13 mouse cellular contexts compared by ENCODE assay signal in the genomic region with DNA sequence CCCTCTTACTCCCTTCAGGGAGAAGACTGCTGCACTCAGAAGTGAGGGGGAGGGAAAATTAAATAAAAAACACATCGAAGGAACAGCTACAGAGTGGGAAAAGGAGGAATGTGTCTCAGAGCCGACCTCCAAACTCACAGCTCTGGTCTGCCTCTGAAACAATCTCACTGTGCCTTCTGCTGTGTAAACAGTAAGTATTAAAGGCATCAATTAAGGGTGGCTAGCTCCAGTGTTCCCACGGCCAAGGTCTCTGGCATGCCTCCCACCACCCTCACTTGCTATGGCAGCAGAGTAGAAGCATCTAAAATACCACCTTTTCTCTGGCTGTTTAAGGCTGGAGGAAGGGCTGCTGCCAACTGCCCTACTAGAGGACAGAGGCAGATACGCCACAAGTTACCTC.
DNase-seq lines count a peak whose midpoint lies in the region; ATAC-seq and TF ChIP-seq lines count a peak whose summit lies in the region.
"Had no signal": no experiment of that assay in that cellular context is flagged by ENCODE, and none has a peak within 500 bp of the region (broad histone marks: within the 10 kb centered on the region; RNA-seq: fewer than 3 reads in every experiment).

No protein-coding gene starts in this region.

- H3K36me3 ChIP-seq in midbrain, postnatal 0 days (ENCODE audit: insufficient read depth, low read length), result no peaks in the 10 kb centered on the region
- H3K36me3 ChIP-seq in midbrain, embryonic 11.5 days (ENCODE audit: control insufficient read depth, insufficient read depth, low read length), result no peaks in the 10 kb centered on the region
- no peaks in the 10 kb centered on the region for H3K36me3 ChIP-seq in heart, adult 2 months (ENCODE audit: control insufficient read depth, insufficient read depth, low read length)
- H3K36me3 ChIP-seq: embryonic facial prominence, embryonic 10.5 days; kidney, embryonic 15.5 days had no signal

- H3K27ac ChIP-seq in midbrain, postnatal 0 days (ENCODE audit: low read depth, low read length), result no peak overlapping the region
- no peak overlapping the region for H3K27ac ChIP-seq in midbrain, embryonic 11.5 days (ENCODE audit: low read depth, low read length)
- H3K27ac ChIP-seq in heart, adult 2 months, result no peak overlapping the region
- H3K27ac ChIP-seq: embryonic facial prominence, embryonic 10.5 days; kidney, embryonic 15.5 days had no signal

- WGBS in midbrain, postnatal 0 days, result 50% methylated on average over 4 of the region's 4 CpGs
- WGBS in midbrain, embryonic 11.5 days, result 72% methylated on average over 4 of the region's 4 CpGs
- WGBS in heart, adult 2 months, result 61% methylated on average over 4 of the region's 4 CpGs

- no peaks in the 10 kb centered on the region for H3K9me3 ChIP-seq in midbrain, postnatal 0 days (ENCODE audit: low read length)
- no peaks in the 10 kb centered on the region for H3K9me3 ChIP-seq in midbrain, embryonic 11.5 days (ENCODE audit: control insufficient read depth, low read length)
- H3K9me3 ChIP-seq: embryonic facial prominence, embryonic 10.5 days; kidney, embryonic 15.5 days had no signal

- H3K4me3 ChIP-seq in midbrain, postnatal 0 days (ENCODE audit: low read depth, low read length), result no peak overlapping the region
- no peak overlapping the region for H3K4me3 ChIP-seq in midbrain, embryonic 11.5 days (ENCODE audit: low read depth, low read length)
- H3K4me3 ChIP-seq in heart, adult 2 months, result no peak overlapping the region
- H3K4me3 ChIP-seq: embryonic facial prominence, embryonic 10.5 days; kidney, embryonic 15.5 days had no signal

- H3K4me2 ChIP-seq in midbrain, postnatal 0 days (ENCODE audit: low read depth, low read length, poor library complexity, severe bottlenecking), result no peak overlapping the region
- H3K4me2 ChIP-seq in midbrain, embryonic 11.5 days, result no peak overlapping the region
- H3K4me2 ChIP-seq: kidney, embryonic 15.5 days had no signal

- no peak overlapping the region for H3K9ac ChIP-seq in midbrain, postnatal 0 days (replicated peaks; ENCODE audit: low read length, poor library complexity, severe bottlenecking)
- H3K9ac ChIP-seq in midbrain, embryonic 11.5 days (ENCODE audit: low read length), result no peak overlapping the region
- H3K9ac ChIP-seq in heart, adult 2 months (ENCODE audit: low read depth, low read length), result no peak overlapping the region
- H3K9ac ChIP-seq: kidney, embryonic 15.5 days had no signal

- peak; percentile 55 to 73 for DNase-seq in cerebellum, postnatal 10 days
- no peak for DNase-seq in cerebellum, adult 11-12 months
- peak; percentile 55 for DNase-seq in midbrain, postnatal 0 days (ENCODE audit: low spot score)
- no peak for DNase-seq in midbrain, embryonic 11.5 days (ENCODE audit: low spot score, missing footprints)
- peak; percentile 22 to 40 for DNase-seq in left cerebral cortex, adult 9 months (ENCODE audit: low spot score in 2 of 2)
- peak; percentile 34 to 39 for DNase-seq in right cerebral cortex, postnatal 36 days (ENCODE audit: low spot score in 2 of 2)
- no peak for DNase-seq in heart, adult 2 months
- DNase-seq in urinary bladder, adult 2 months (ENCODE audit: low spot score), result no peak
- DNase-seq: adrenal gland, postnatal 25 days; cerebellum, adult 8-10 months; heart, postnatal 36 days had no signal

- intact Hi-C loops in heart, adult 2 months (cut with DNase I), result no loop called here

- H3K79me2 ChIP-seq in heart, adult 2 months (replicated peaks; ENCODE audit: control insufficient read depth, insufficient read depth, low read length), result no peaks in the 10 kb centered on the region

- TF ChIP-seq CTCF in midbrain, postnatal 0 days (IDR thresholded peaks at IDR 0.05), result no peak
- no peak for TF ChIP-seq CTCF in heart, adult 2 months (IDR thresholded peaks at IDR 0.05)

- H3K4me1 ChIP-seq in midbrain, postnatal 0 days (ENCODE audit: insufficient read depth, low read length), result peaks cover 10% of the 10 kb centered on the region; the same call in 1 of the 2 replicates
- H3K4me1 ChIP-seq in midbrain, embryonic 11.5 days (ENCODE audit: control insufficient read depth, insufficient read depth, low read length), result no peaks in the 10 kb centered on the region
- peaks cover 1% of the 10 kb centered on the region; the same call in 1 of the 2 replicates for H3K4me1 ChIP-seq in heart, adult 2 months (ENCODE audit: control insufficient read depth, insufficient read depth, low read length)
- H3K4me1 ChIP-seq: embryonic facial prominence, embryonic 10.5 days; kidney, embryonic 15.5 days had no signal

- no peaks in the 10 kb centered on the region for H3K27me3 ChIP-seq in midbrain, postnatal 0 days (ENCODE audit: insufficient read depth, low read length)
- H3K27me3 ChIP-seq in midbrain, embryonic 11.5 days (ENCODE audit: control insufficient read depth, insufficient read depth, low read length), result no peaks in the 10 kb centered on the region
- no peaks in the 10 kb centered on the region for H3K27me3 ChIP-seq in heart, adult 2 months (ENCODE audit: control insufficient read depth, insufficient read depth, low read length)
- H3K27me3 ChIP-seq: kidney, embryonic 15.5 days had no signal

- no peak for ATAC-seq in midbrain, postnatal 0 days (ENCODE audit: low FRiP score)
- ATAC-seq in midbrain, embryonic 11.5 days (ENCODE audit: low FRiP score), result no peak

- TF ChIP-seq POLR2A in heart, adult 2 months (IDR thresholded peaks at IDR 0.05; ENCODE audit: insufficient read depth, low read depth, low read length), result no peak

- no peak for TF ChIP-seq EP300 in heart, adult 2 months (IDR thresholded peaks at IDR 0.05; ENCODE audit: insufficient read depth, low read depth, low read length)

Comparison
In these comparisons a context has a peak if more than half of its experiments do, and no peak if none do; other contexts are left out.
1. DNase-seq: peak in cerebellum, postnatal 10 days (2 of 2), midbrain, postnatal 0 days (single experiment), left cerebral cortex, adult 9 months (2 of 2) and right cerebral cortex, postnatal 36 days (2 of 2); none in cerebellum, adult 11-12 months (single experiment), midbrain, embryonic 11.5 days (single experiment), heart, adult 2 months (0 of 2) and urinary bladder, adult 2 months (single experiment).